18 mouse cellular contexts compared by ENCODE assay signal in genomic region chr5:129700506-129700905, GRCm38 (mm10). TPM values are rescaled to one million over a fixed set of nuclear protein-coding genes. Genes with fewer than 3 reads are reported as not detected.
DNase-seq lines count a peak whose midpoint lies in the region; ATAC-seq lines count a peak whose summit lies in the region.
"Had no signal": no experiment of that assay in that cellular context is flagged by ENCODE, and none has a peak within 500 bp of the region (broad histone marks: within the 10 kb centered on the region; RNA-seq: fewer than 3 reads in every experiment).

No protein-coding gene starts in this region.

- no peaks in the 10 kb centered on the region for H3K4me1 ChIP-seq in heart, embryonic 12.5 days (replicated peaks)
- H3K4me1 ChIP-seq in embryonic facial prominence, embryonic 14.5 days (ENCODE audit: control insufficient read depth, insufficient read depth, low read length), result no peaks in the 10 kb centered on the region

- 23% methylated on average over 2 of the region's 2 CpGs for WGBS in heart, embryonic 12.5 days
- 34% methylated on average over 2 of the region's 2 CpGs for WGBS in embryonic facial prominence, embryonic 14.5 days

- no peaks in the 10 kb centered on the region for H3K9me3 ChIP-seq in heart, embryonic 12.5 days (replicated peaks)
- H3K9me3 ChIP-seq in embryonic facial prominence, embryonic 14.5 days (ENCODE audit: control insufficient read depth, low read length), result no peaks in the 10 kb centered on the region

- no peak for ATAC-seq in heart, embryonic 12.5 days (ENCODE audit: insufficient number of reproducible peaks, low FRiP score)
- ATAC-seq in embryonic facial prominence, embryonic 14.5 days (ENCODE audit: low read depth), result no peak

- intact Hi-C loops in heart, postnatal 10 days (cut with DNase I), result no loop called here
- intact Hi-C loops in gastrocnemius, postnatal 14 days (cut with DNase I; ENCODE audit: low total_unique reads), result no loop called here

- H3K4me3 ChIP-seq in heart, embryonic 12.5 days, result no peak overlapping the region
- peak overlapping the region; percentile 17; the same call in 1 of the 2 replicates for H3K4me3 ChIP-seq in embryonic facial prominence, embryonic 14.5 days (ENCODE audit: low read depth, low read length)

- no peaks in the 10 kb centered on the region for H3K36me3 ChIP-seq in heart, embryonic 12.5 days
- H3K36me3 ChIP-seq in embryonic facial prominence, embryonic 14.5 days (ENCODE audit: control insufficient read depth, insufficient read depth, low read length), result no peaks in the 10 kb centered on the region

- H3K27ac ChIP-seq in heart, embryonic 12.5 days (ENCODE audit: poor library complexity, severe bottlenecking), result no peak overlapping the region
- H3K27ac ChIP-seq in embryonic facial prominence, embryonic 14.5 days (replicated peaks; ENCODE audit: low read depth, low read length), result no peak overlapping the region
- H3K27ac ChIP-seq: liver, embryonic 14.5 days; macrophage had no signal

- DNase-seq in heart, postnatal 10 days, result no peak
- DNase-seq in testis, postnatal 10 days (ENCODE audit: low spot score), result peak; percentile 28
- DNase-seq in testis, postnatal 14 days (ENCODE audit: low spot score), result no peak
- DNase-seq in embryonic facial prominence, embryonic 14.5 days (ENCODE audit: low spot score), result peak; percentile 3
- no peak for DNase-seq in B cell, adult 2 months
- DNase-seq in gastrocnemius, postnatal 14 days, result no peak
- DNase-seq in gastrocnemius, adult 8-10 months (ENCODE audit: low spot score in 2 of 2), result no peak
- DNase-seq: adrenal gland, adult 2 months; gastrocnemius, postnatal 25 days; heart, postnatal 36 days; kidney, adult 8-10 months; right cerebral cortex, adult 18-20 months; thymus, postnatal 4 days had no signal

- H3K4me2 ChIP-seq in heart, embryonic 12.5 days, result peak overlapping the region; percentile 18
- peak overlapping the region; percentile 33 for H3K4me2 ChIP-seq in embryonic facial prominence, embryonic 14.5 days (ENCODE audit: low read depth, low read length)

- 0 out of 2 replicates have a peak, but pooled peaks cover 8% of the 10 kb centered on the region for H3K27me3 ChIP-seq in heart, embryonic 12.5 days (replicated peaks)
- H3K27me3 ChIP-seq in embryonic facial prominence, embryonic 14.5 days (replicated peaks; ENCODE audit: control insufficient read depth, insufficient read depth, low read length), result no peaks in the 10 kb centered on the region

- H3K9ac ChIP-seq in heart, embryonic 12.5 days, result no peak overlapping the region
- no peak overlapping the region for H3K9ac ChIP-seq in embryonic facial prominence, embryonic 14.5 days (ENCODE audit: low read depth, low read length)
- H3K9ac ChIP-seq: liver, embryonic 14.5 days had no signal

RNA-seq across cellular contexts. Expression of gene Sept14, which starts 7.8 kb away (rescaled TPM):
- polyA plus RNA-seq in heart, embryonic 12.5 days (2016; fragmentation: Nextera tagmentation; extraction: Ambion mirVana), result not detected in 2 replicates
- not detected for total RNA-seq in heart, postnatal 10 days (2021)
- not detected in 2 replicates for polyA plus RNA-seq in embryonic facial prominence, embryonic 14.5 days (2014; fragmentation: Nextera tagmentation; extraction: Ambion mirVana)
- not detected for total RNA-seq in gastrocnemius, postnatal 14 days (2021)
- not detected for total RNA-seq in gastrocnemius, adult 8-10 months (2022)
- total RNA-seq: gastrocnemius, postnatal 25 days; heart, postnatal 36 days; layer of hippocampus, adult 8-10 months; MEL had no signal
- polyA plus RNA-seq: adrenal gland, adult 2 months; liver, embryonic 14.5 days; macrophage had no signal

RNA-seq across cellular contexts. Expression of gene Mrps17, which starts 14.8 kb away (rescaled TPM):
- polyA plus RNA-seq in heart, embryonic 12.5 days (2016; fragmentation: Nextera tagmentation; extraction: Ambion mirVana), result 142 and 145 TPM in 2 replicates
- total RNA-seq in heart, postnatal 10 days (2021), result 10 to 100 TPM; 88.6 to 91.5 TPM
- polyA plus RNA-seq in embryonic facial prominence, embryonic 14.5 days (2014; fragmentation: Nextera tagmentation; extraction: Ambion mirVana), result 196 and 210 TPM in 2 replicates
- total RNA-seq in gastrocnemius, postnatal 14 days (2021), result 10 to 100 TPM; 64.4 to 69.3 TPM
- 10 to 100 TPM; 51.7 to 62.7 (median 57.5) TPM for total RNA-seq in gastrocnemius, adult 8-10 months (2022)

RNA-seq across cellular contexts. Expression of gene Nipsnap2, which starts 24.4 kb away (rescaled TPM):
- polyA plus RNA-seq in heart, embryonic 12.5 days (2016; fragmentation: Nextera tagmentation; extraction: Ambion mirVana), result 264 and 276 TPM in 2 replicates
- 100 to 1,000 TPM; 591 to 619 TPM for total RNA-seq in heart, postnatal 10 days (2021)
- 112 and 116 TPM in 2 replicates for polyA plus RNA-seq in embryonic facial prominence, embryonic 14.5 days (2014; fragmentation: Nextera tagmentation; extraction: Ambion mirVana)
- 100 to 1,000 TPM; 470 to 562 TPM for total RNA-seq in gastrocnemius, postnatal 14 days (2021)
- total RNA-seq in gastrocnemius, adult 8-10 months (2022), result 100 to 1,000 TPM; 494 to 562 (median 513) TPM

RNA-seq across cellular contexts. Expression of gene Zfp11, which starts 30.6 kb away (rescaled TPM):
- 3.6 and 4.3 TPM in 2 replicates for polyA plus RNA-seq in heart, embryonic 12.5 days (2016; fragmentation: Nextera tagmentation; extraction: Ambion mirVana)
- total RNA-seq in heart, postnatal 10 days (2021), result 1 to 10 TPM; 4.0 to 4.2 TPM
- 3.8 and 4.2 TPM in 2 replicates for polyA plus RNA-seq in embryonic facial prominence, embryonic 14.5 days (2014; fragmentation: Nextera tagmentation; extraction: Ambion mirVana)
- total RNA-seq in gastrocnemius, postnatal 14 days (2021), result 1 to 10 TPM; 2.0 to 2.7 TPM
- total RNA-seq in gastrocnemius, adult 8-10 months (2022), result 1 to 10 TPM; 2.1 to 2.6 (median 2.4) TPM
- total RNA-seq: MEL had no signal

Comparison
In these comparisons a context has a peak if more than half of its experiments do, and no peak if none do; other contexts are left out.
1. DNase-seq: peak in testis, postnatal 10 days (single experiment) and embryonic facial prominence, embryonic 14.5 days (single experiment); none in heart, postnatal 10 days (0 of 2), testis, postnatal 14 days (single experiment), B cell, adult 2 months (0 of 2), gastrocnemius, postnatal 14 days (single experiment) and gastrocnemius, adult 8-10 months (0 of 2).